Mouse (Mus musculus) adrenal gland, postnatal 36 days (tissue): ENCODE results near the gene Spon1. TPM values are rescaled to one million over a fixed set of nuclear protein-coding genes. Genes with fewer than 3 reads are reported as not detected.

Source experiments
- DNase-seq, 2 experiments: peaks; one replicate each; pipeline ENCODE4 v3.0.0; 2021; ENCODE audit warnings: mixed read lengths in 1 of 2
- total RNA-seq, 2 experiments: library from RNA; stranded (reverse); gene quantifications; 2 replicates each; pipeline ENCODE4 v1.2.3; 2021

Spon1 gene
- total RNA-seq, 2 experiments from 2014 or later: 9.7 to 12.4 TPM

DNA sequence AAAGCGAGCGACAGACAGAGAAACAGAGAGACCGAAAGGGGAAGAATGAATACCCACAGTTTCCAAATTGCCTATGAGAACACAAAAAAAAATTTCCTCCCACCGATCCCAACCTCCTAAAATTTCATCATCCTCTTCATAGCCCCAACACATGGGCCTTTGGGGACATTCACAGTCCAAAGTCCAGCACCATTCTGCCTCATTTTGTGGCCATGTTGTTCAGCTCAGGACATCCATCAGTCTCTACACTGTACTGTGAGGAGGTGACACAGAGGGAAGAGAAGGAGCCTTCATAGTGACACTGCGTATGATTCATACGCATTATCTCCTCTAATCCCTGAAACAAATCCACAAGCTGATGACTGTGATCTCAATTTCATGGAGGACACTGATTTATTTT lies 12.7 kb downstream of the Spon1 start:
- DNase-seq: no peak

GRCm38 (mm10) chr7:113780286-113780685 lies 14.5 kb downstream of the Spon1 start:
- DNase-seq: no peak

DNA sequence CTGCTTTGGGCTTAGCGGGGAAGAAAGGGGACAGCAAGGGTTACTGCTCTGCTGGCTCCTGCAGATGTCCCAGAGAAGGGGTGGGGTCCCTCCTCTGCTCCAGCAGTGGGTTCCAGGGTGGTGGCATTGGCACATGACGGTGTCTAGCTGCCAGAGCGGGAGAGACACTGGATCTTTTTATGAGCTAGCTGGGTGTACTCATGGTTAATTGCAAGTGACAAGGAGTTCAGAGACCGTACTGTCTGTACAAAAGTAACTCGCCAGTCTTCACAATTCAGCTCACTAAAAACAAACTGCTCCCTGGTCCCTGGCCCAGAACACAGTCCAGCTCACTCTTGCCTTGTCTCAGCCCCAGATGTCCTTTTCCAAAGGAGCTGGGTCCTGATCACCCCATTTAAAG lies 26.2 kb downstream of the Spon1 start:
- DNase-seq: no peak

DNA sequence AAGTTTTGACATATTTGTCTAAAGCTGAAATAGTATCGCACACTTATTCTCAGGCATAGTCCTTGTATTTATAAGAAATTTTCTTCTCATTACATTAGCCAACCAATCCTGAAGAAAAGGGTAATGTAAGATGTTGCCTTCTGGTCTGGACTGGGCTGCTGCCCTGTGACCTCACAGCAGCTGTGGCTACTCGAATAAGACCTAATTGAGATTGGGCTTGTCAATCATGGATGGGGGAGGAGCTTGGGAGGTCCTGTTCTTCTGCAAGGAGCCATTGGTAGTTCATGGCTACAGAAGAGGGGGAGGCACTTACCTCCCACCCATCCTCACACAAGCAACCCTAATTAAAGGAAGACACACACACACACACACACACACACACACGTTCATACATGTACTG lies 27.1 kb downstream of the Spon1 start:
- DNase-seq: no peak

GRCm38 (mm10) chr7:113795209-113795608 lies 29.4 kb downstream of the Spon1 start:
- DNase-seq: peak in 1 of 2 experiments; percentile 14

DNA sequence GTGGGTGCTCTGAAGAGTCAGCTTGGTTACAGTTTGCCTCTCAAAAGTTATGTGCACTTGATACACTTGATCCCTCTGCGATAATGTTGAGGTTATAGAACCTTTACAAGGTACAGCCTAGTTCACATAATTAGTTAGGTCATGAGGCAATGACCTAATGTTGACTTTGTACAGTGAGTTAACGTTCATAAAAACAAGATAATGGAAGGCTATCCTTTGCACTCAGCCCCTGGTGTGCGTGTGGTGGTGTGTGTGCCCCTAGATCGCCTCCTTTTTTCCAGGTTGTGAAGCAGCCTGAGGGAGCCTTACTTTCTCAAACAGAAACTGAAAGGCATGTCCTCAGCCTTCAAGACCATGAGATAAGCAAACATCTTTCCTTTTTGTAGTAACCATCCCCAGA lies 31.3 kb downstream of the Spon1 start:
- no peak for DNase-seq

GRCm38 (mm10) chr7:113798605-113799255 lies 32.9 kb downstream of the Spon1 start:
- no peak for DNase-seq

- DNase-seq: no peak
Observed at GRCm38 (mm10) chr7:113809781-113810180, 44.0 kb downstream of the Spon1 start.

DNA sequence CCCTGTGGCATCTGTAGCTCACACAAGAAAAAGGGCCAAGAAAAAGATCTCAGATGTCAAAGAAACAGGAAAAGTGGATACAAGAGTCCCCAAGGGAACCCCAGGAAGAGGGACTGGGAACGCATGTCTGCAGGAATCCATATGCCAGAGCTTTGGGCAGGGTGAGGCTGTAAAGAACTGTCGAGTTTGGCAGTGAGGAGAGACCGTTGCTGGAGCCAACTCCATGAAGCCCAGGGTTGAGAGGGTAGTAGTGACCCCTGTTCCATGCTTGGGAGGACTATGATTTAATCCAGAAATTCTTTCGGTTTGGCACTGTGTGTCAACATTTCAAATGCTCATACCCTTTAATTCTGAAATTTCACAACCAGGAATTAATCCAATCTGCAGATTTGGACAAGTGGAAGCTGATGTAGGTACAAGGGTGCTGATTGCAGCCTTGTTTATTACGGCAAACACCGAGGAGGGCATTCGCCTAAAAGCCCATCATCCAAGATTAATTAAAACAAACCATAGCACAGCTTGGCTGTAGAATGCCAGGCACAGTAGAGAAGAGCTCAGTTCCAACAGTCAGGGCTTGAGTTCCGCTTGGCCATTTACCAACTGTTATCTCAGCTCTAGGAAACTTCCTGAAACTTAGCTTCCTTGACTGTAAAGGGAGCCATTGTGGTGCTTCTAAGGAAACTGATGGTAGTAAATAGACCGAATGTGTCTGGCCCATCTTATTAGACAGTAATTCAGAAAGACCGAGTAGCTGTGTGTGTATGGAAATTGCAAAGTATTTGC lies 45.8 kb downstream of the Spon1 start:
- no peak for DNase-seq

GRCm38 (mm10) chr7:113814101-113814779 lies 48.4 kb downstream of the Spon1 start:
- no peak for DNase-seq

- no peak for DNase-seq
Observed at GRCm38 (mm10) chr7:113815726-113816125, 49.9 kb downstream of the Spon1 start.

GRCm38 (mm10) chr7:113816827-113817334 lies 51.1 kb downstream of the Spon1 start:
- DNase-seq: no peak

GRCm38 (mm10) chr7:113818116-113818515 lies 52.3 kb downstream of the Spon1 start:
- DNase-seq: no peak

- no peak for DNase-seq
Observed at GRCm38 (mm10) chr7:113820213-113820612, 54.4 kb downstream of the Spon1 start.

GRCm38 (mm10) chr7:113823026-113823425 lies 57.2 kb downstream of the Spon1 start:
- no peak for DNase-seq

- DNase-seq: no peak
Observed at GRCm38 (mm10) chr7:113824651-113825050, 58.9 kb downstream of the Spon1 start.

DNA sequence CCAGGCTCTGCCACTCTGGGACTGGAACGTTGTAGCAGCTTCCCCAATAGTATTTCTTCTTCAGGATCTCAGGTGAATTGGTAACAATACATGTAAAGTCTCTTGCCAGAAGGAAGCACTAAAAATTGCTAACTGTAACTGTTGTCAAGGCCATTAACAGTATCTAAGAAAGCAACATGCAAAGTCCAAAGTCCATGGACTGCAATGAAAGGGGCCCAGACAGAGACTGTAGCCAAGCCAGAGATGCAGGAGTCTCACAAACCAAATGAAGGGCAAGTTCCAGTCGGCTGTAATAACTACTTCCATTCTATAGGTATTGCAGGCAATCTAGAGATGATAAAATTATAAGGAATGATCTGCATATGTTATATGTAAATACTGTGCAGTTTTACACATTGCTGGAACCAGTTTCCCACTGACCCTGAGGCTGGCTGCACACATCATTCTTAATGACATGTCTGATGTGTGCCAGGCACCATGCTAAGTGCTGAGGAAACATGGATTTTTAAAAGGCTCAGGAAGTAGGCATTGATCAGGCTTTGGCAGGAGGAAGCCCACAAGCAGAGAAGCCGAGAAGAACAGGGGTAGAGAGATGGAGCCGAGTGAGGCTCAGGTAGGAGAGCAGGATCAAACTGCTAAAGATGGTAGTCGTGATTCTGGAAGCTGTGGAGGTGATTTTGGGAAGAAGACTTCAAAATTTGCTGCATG lies 59.9 kb downstream of the Spon1 start:
- DNase-seq: no peak

GRCm38 (mm10) chr7:113826510-113826909 lies 60.7 kb downstream of the Spon1 start:
- no peak for DNase-seq

GRCm38 (mm10) chr7:113828122-113828571 lies 62.3 kb downstream of the Spon1 start:
- DNase-seq: no peak

DNA sequence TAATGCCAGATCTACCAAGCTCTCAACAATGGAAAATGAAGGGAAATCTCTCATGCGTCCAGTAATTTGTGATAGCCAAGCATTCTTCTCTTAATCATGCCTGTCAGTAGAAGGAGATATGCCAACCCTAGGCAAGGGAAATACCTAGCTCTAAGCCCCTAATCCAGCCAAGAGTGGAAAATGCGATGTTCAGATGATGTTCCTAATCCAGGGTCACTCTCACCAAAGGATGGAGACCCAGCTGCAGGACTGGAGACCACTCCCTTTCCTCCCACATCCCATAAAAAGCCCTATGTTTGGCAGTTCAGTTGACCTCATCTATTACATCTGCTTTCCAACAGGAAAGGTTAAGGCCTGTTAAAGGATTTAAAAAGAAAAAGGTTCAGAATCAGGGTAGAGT lies 62.8 kb downstream of the Spon1 start:
- no peak for DNase-seq

DNA sequence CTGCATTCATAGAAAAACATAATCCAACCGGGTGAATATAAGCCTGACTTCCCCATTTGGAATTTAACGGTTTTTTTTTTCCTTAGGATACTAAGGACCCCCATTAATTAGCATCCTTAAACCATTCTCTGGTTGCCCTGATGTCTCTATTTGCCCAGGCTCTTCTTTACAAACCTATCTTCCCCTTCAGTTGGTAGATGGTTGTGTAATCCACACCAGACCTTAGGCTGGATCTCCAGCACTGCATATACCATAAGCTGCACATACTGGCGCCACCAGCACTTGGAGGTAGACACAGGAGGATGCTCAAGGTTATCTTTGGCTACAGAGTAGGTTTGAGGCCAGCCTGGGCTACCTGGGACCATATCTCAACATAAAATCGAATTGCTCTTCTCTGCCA lies 71.4 kb downstream of the Spon1 start:
- no peak for DNase-seq

- no peak for DNase-seq
Observed at GRCm38 (mm10) chr7:113839431-113839830, 73.6 kb downstream of the Spon1 start.
